Mouse (Mus musculus) frontal cortex, postnatal 25 days (tissue): ENCODE results near the gene Fyn.

ENCODE experiments used
- DNase-seq, 2 experiments: peaks; one replicate each; pipeline ENCODE4 v3.0.0; 2022; ENCODE audit warnings: low spot score in 2 of 2

The Fyn gene

DNA sequence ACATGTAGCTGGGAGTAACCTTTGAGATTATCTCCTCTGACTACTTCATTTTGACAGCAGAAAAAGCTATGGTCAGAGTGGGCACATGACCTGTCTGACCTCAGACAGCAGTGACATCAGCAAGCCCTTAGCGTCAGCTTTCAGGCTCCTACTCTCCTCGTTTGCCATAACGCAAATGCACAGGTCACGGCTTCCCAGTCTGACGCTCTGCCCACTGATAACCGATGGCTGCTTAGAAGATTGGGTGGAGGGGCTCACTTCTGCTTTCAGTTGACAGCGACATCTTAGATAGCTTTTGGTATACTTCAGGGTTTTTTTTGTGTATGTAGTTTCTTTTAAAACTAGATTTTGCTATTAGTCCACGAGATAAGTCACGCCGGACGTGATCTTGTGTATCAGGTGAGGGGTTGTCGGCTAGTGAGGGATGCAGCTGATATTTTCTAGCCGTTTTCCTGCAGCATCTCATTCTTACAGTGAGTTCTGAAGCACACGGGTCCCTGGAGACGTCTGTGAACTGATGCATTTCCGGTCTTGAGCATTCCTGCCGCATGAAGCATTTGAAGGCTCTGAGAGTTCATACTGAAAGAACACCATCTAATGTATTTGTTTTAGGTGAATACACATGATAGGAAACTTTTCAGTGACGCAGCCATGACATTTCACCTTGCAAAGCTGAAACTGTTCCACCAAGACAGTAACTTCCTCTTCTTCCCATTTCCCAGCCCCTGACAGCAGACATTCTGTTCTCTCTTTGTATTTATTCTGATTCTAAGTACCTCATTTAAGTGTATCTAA, 44.4 kb downstream of the Fyn start:
- no peak for DNase-seq

DNA sequence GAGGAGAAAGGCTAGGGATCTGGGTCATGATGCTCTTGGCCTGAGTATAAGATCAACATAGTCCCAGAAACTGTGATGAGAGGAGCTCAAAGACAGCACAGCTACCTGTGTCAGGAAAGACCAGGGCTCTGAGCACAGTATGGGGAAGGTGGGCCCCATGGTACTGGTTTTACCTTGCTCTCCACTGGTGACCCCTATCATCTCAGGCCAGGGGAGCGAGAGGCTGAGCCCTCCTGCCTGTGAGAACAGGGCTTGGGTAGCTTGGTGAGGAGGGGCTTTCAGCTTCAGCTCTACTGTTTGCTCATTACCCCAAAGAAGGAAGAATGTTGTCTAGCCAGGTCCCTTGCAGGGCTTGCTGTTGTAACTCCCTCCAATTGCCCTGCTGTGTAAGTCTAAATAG, 45.4 kb downstream of the Fyn start:
- no peak for DNase-seq

DNA sequence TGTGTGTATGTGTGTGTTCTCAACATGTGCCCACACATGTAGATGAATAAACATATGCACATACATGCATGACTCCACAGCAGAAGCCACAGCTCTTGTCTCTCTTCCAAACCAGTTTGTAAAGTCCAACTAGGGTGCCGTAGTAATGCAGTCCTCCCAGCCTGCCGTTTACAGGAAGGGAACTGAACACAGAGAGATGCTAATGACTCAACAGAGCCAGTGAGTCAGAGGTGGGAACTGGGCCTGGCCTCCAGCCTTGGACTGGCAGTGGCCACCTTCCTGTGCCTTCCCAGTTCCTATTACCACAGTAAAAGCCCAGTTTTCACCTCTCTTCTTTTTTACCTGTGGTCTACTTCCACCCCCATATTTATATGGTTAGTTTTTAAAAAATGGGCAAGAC, 46.9 kb downstream of the Fyn start:
- no peak for DNase-seq

DNA sequence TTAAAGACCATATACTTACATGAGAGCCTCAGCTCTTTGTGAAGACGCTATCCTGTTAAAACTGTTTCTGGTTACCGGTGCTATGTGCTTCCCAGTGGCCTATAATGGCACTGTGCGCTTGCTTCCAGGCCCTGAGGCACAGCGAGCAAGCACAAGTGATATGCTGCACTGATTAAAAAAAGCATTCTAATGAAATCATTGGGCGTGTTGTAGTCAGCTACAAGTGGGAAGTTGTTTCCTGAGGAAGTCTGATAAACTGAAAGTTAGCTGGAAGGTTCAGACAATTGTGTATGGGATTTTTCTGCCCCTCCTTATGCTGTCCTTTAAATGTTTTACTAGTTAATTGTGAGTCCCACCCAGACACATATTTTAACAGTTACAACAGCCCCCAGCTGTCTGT, 49.0 kb downstream of the Fyn start:
- no peak for DNase-seq

DNA sequence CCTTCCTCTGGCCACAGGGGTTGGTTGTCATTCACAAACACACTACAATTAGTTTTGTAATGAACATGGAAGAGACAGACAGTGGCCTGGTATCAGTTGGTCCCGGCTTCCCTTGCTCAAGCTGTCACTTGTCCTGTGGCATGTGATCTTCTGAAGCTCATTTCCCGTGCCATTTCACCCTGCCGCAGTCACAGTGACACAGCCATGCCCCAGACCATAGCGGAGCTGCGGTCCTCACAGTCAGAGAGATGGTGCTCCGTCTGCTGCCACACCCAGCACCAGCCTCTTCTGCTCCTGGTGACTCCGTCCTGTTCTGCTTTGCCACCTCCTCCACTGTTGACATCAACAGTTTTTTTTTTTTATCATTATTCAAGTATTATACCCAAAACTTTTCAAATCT, 49.7 kb downstream of the Fyn start:
- no peak for DNase-seq

DNA sequence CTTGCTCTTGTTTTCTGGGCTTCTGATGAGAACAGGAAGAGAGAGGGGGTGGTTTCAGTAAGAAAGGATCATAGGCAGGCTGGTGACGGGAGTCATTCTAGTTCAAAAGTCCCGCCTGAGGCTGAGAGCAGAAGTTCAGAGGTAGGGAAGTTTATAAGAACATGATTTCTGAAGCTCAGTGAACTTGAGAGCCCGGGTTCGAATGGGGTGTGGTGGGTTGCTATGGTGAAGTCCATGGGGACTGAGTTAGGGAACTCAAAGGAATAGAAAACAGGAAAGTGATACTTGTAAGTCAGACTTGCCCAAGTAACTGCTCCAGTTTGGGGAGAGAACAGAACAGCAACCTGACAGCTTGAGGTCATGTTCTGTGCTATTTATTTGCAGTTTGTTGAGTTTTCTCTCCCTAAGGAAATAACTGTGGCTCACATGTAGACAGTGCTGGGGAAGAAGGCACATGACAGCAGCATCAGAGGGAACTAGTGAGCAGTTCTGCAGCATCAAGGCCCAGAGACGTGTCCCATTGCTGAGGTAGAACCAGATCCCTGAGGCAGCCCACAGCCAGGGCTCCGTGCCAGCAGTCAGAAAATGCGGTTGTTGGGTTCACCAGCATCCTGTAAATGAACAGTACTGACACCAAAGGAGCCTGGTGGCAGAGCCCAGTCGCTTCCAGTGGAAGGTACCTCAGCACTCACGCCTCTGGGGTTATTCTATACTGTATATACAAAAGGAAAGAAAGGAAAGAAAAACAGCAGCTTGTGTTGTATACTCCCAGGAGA, 52.4 kb downstream of the Fyn start:
- no peak for DNase-seq

DNA sequence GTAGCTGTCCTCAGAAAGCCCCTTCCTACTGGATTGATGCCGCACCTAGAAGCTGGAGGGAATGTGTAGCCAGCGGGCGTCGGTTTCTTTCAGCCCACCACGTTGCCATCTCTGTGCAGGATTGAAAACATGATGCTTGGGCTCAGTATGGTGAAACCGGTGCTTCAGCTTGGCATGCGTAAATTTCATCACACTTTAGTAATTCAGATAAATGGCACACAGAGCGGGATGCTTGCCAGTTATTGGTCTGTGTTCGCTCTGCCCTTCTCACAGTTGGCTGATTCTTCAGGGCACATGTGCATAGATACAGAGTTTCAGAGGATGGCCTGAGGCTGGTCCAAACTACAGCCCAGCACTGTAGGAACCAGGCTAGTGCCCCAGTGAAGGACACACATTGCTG, 53.1 kb downstream of the Fyn start:
- no peak for DNase-seq

DNA sequence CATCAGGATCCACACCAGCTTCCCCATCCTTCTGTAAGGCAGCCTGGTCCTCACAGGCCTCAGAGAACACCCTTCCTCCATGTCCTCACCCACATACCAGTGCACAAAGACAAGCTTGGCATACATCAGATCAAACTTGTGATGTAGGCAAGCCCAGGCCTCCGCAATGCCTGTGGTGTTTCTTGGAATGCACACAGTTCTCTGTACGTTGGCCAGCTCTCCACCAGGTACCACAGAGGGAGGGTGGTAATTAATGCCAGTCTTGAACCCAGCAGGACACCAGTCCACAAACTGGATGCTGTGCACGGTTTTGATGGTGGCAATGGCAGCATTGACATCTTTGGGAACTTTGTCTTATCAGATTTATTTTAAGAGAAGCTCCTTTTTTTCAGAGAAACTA, 56.0 kb downstream of the Fyn start:
- no peak for DNase-seq

DNA sequence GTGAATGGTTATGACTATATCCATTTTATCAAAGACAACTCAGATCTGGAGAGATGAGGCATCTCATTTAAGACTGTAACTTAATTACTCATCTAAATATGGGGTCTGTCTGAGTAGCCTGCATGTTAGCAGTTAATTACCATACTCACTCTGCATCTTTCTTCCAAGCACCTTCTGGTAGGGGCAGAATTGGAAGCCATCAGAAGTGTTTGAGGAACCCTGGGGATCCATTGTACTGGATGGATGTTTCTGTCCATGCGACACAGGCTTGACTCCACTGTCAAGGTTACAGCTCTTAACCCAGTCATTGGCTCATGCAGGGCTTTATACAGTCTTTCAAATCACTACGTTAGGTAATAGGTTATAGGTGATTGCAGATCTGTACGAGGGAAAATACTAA, 57.4 kb downstream of the Fyn start:
- no peak for DNase-seq

DNA sequence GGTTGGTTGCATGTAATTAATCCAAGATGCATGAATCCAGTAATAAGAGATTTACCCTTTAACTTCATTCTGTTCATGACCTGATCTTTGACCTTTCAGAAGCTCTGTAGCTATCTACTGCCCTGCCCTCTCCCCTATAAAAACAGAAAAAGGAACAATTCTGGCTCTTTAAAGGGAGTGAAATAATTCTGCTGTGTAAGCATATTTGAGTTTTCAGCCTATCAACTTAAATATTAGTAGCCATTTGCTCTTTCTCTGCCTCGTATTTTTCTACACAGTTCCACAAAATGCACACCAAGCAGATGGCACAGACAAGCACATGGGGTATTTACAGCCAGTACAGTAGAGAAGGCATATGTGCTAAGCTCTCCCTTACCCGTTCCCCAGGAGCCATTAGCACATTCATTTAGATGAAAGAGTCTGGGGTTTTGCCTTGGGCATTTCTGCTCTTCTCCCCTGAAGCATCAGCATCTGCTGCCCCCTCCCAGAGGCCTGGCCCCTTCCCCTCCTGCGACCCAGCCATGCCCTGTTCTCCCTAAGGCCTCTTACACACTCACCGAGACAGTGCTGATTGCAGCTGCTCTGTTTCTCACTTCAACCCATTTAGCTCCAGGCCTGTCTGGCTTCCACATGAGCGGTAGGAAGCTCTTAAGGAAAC, 58.3 kb downstream of the Fyn start:
- no peak for DNase-seq

DNA sequence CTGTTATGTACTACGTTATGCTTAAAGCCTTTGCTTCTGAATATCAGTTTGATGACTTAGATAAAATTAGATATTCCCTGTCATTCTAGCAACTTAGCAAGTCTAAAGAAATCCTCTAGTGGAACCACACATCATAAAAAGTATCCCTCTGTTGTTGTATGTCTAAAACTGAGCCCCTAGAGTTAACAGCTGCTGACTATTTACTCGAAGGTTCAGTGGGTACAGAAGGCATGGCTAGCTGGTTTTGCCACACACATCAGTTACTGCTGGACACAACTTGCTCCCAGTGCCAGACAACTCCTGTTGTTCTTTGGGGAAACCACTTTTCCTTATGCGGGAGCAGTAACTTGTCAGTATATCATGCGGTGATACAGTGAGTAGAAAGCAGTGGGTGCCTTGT, 61.0 kb downstream of the Fyn start:
- DNase-seq, result no peak

DNA sequence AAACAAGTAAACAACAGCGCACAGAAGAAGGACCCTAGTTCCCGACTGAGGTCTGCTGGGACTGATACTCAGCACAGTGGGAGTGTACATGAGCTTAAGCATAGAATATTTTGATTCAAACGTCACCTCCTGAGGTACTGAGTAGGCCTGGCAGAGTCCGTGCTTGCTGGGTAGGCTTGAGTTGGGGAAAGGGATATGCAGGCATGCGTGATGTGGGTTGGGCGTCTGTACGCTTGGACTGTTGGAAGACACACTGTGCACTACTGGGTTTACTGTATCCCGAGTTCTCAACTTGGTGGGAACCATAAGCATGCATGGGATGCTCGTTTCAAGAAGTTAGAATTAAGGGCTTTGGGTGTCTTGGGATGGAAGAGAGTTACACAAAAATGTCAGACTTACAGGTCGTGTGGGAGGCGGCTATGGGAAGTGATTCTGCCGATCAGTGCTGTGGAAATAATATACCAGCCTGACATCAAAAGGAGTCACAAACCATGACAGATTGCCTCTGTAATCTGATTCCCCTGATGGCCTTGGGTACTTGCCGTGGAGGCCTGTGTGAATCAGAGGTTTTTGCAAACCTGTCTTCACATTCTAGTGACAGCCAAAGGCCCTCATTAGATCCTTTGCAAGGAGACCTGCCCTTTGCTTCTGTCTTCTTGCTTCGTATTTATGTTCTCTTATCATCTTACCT, 61.6 kb downstream of the Fyn start:
- DNase-seq, result no peak

DNA sequence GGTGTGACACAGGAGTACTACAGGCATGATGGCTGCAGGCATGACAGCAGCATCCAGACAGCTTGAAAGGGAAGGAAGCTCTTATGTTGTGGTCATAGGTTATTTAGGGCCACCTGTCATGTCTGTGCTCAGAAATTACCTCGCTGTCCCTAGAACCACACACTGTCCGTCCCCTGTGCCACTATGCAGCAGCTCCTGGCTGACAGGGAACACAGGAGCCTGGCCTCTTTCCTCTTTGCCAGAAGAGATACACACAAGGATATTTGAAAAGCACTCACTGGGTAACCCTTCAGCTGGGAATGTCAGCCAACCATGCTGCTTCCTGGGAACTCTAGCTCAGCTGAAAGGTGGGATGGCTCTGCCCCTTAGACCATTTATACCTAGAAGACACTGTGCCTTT, 62.6 kb downstream of the Fyn start:
- DNase-seq, result no peak

DNA sequence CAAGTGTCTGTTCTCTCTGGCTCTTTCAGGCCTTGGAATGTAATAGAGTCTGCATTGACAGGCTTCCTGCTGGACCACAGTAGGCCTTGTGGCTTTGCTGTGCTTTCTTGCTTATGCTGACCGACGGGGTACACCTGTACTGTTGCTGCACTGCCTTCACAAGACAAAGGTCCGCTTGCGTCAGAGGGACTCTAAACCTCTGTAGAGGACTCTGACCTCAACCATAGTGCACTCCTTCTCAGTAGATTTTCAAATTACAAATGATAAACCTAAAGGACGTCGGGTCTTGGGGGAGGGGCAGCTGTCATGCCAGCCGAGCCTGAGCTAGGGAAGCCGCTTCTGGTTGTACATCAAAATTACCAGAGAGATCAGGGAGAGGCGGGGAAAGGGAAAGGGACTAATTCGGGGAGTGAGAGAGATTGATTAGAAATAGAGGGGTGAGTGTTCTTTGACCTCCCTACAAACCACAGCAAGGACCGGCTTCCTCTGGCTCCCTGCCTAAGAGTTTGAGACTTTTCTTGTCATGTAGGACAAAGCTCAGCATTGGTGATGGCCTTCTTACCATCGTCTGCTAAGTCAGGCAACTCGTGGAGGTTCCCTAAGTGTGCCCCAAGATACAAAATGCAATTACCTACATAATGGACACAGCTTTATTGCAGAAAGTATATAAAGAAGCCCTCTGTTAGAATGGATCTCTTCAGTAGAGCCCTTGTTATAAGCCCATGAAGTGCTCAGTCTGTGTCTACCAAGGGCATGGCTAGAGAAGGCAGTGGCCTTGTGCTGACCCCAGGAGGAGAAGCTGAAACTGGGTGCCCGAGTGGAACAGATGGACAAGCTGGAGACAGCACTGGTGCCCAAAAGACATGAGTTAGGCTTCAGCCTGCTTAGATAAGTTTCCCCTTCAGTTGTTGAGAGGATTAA, 64.3 kb downstream of the Fyn start:
- no peak for DNase-seq

DNA sequence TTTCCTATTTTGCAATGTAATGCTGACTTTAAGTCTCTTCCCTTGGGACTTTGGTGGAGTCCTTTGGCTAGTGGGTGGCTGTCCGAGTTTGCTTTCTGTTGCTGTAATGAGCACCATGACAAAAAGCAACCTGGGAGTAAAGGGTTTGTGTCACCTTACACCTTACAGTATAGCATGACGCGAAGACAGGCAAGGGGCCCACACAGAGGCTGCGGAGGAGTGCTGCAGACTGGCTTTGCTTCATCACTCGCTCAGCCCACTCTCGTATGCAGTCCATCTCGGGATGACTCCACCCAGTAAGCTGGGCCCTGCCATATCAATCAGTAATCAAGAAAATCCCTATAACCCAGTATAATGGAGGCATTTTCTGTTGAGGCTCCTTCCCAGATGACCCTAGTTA, 65.2 kb downstream of the Fyn start:
- no peak for DNase-seq

DNA sequence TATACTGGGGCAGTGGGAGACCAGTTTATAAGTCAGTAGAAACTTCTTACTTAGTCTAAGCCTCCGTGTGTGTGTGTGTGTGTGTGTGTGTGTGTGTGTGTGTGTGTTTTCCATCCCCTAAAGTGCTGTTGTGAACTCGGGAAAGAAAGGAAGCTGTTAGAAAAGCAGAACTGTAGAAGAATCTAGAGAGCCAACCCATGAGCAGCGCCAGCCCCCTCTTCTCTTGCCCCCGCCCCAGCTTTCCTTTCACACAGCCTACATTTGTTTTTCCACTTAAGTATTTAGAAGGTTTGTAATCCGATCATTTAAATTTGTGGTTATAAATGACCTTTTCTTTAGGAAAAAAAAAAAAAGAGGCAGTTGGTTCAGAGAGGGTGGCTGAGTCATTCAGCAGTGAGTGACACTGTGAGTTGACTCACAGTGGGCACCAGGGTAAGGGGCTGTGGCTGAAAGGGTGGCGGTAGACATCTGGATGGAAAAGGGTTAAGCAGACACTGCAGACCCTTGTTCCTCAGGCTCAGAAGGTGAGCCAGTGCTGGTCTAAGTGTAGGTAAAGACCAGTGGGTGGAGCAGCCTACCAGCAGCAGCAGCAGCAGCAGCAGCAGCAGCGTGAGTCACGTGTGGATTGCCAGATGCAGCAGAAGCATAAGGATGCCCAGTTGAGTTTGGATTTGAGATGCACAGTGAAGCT, 66.2 kb downstream of the Fyn start:
- no peak for DNase-seq

DNA sequence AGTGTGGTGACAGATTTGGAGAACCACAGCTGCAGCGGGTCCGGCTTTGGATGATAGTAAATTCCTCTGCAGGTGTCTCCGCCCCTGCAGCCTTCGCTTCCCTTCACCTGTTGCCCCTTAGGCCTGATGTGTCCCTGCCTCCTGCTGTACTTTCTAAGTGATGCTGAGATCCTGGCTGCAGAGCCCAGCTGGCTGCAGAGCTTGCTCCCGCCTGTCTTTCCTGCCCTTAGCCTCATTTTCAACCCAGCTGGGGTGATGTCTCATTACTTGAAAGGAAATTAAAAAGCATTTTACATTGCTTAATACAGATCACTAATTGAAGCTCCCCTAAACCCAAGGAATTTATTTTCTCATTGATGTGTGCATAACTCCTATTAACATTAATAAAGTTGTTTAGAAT, 70.2 kb downstream of the Fyn start:
- no peak for DNase-seq

DNA sequence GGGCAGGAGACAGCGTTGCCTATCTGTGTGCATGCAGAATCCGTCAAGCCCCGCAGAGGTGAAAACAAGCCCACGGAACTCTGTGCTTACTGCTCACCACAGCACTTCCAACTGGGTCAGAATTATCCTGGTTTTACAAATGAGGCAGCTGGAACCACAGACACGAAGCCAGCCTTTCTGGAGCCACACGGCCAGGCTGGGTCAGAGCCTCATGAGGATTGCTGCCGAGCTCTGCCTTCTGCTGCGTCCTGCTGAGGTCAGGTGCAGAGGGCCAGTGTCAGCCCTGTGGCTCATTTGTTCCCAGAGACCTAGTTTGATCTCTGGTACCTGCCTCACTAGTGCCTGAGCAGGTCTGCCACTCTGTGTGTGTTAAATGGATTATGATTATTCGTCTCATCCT, 71.9 kb downstream of the Fyn start:
- DNase-seq, result no peak

DNA sequence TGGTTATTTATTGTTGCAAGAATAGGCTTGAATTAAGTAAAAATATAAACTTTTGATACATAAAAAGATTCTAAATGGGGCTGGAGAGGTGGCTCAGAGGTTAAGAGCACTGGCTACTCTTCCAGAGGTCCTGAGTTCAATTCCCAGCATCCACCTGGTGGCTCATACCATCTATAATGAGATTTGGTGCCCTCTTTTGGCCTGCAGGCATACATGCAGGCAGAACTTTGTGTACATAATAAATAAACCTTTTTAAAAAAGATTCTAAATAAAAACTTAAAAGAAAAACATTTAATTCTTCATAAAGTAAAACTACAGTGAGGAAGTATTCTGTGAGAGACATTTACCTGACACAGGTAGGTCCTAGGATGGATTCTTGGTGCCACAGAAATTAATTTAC, 73.0 kb downstream of the Fyn start:
- no peak for DNase-seq

DNA sequence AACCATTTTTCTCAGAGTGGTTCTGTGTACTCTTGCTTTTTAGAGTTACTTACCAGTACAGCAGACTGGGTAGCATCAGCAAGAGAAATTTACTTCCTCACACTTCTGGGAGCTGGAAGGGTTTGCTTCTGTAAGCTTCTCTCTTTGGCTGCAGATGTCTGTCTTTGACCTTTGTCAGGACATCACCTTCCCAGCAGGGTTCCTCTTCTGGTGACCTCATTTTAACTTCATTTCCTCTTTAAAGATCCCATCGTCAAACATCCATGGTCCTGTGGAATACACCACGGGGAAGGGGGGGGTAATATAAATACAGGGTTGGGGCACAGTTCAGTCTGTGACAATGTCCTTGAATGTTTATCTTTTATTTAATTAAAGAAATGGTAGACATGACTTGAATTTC, 74.5 kb downstream of the Fyn start:
- DNase-seq, result no peak

DNA sequence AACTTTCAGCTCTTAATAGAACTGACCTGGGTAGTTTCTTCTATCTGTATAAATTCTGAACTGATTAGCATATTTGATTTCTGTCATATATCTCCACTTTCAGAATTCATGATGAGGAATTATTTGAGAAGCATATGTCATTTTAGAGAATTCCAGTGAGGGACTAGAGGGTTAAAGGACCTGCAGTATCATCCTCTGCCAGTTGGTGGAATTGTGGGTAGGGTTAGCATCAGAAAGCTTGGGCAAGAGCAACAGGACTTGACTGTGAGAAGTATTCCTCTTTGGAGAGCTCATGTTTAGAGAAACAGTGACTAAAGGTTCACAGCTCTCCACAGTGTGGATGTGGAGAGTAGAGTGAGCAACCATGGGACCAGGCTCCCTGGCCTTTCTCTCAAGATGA, 75.3 kb downstream of the Fyn start:
- no peak for DNase-seq
